Mouse (Mus musculus) lung, adult 2 months (tissue): ENCODE measurements at regions not wholly inside any gene's neighbourhood (a gene's known extent, or its start where the extent isn't known, plus 50 kb on each side); places are given as distances from the start of the nearest gene placed in this dataset.

Experiments used
- CTCF ChIP-seq: fragments of 200-500 bp; IDR thresholded peaks from 2 replicates; pipeline ENCODE4 v1.5.1; 2011; ENCODE audit warnings: mild to moderate bottlenecking, low read length, control low read depth; ENCODE audit not compliant: insufficient read depth
- POLR2A ChIP-seq: fragments of 200-500 bp; IDR thresholded peaks from 2 replicates; pipeline ENCODE4 v1.6.1; 2011; ENCODE audit warnings: low read depth, mild to moderate bottlenecking, control low read depth, low read length, borderline replicate concordance; ENCODE audit errors: extremely low read depth

- TF ChIP-seq CTCF (no peak), POLR2A (no peak)
These were observed 376.4 kb downstream of the Gja1 start for GRCm38 (mm10) chr10:56753576-56753975.
